Mouse (Mus musculus) bone marrow, adult 2 months (tissue): ENCODE results near the gene Hpse2.

Source experiments
- CTCF ChIP-seq: fragments of 200-500 bp; IDR thresholded peaks from 2 replicates; pipeline ENCODE4 v1.5.1; 2011; ENCODE audit warnings: low read length, control low read depth; ENCODE audit not compliant: control insufficient read depth, insufficient read depth
- POLR2A ChIP-seq: fragments of 200-500 bp; IDR thresholded peaks from 2 replicates; pipeline ENCODE4 v1.6.1; 2011; ENCODE audit warnings: low read depth, mild to moderate bottlenecking, control low read depth, low read length, borderline replicate concordance; ENCODE audit not compliant: control insufficient read depth

- no peak for TF ChIP-seq CTCF
- TF ChIP-seq POLR2A, result no peak
Observed at GRCm38 (mm10) chr19:42868958-42869662, 519.0 kb downstream of the Hpse2 start.
